Mouse (Mus musculus): ENCODE measurements at regions not wholly inside any gene's neighbourhood (a gene's known extent, or its start where the extent isn't known, plus 50 kb on each side); places are given as distances from the start of the nearest gene placed in this dataset.
"Not testable (repeated sequence)": the region's sequence is repeated elsewhere in the genome, so short reads cannot be mapped to it uniquely, and the experiment has no call there.

GRCm38 (mm10) chr17:50346451-50347192, 53.2 kb upstream of the Dazl start:
- DNase-seq: no peak

DNA sequence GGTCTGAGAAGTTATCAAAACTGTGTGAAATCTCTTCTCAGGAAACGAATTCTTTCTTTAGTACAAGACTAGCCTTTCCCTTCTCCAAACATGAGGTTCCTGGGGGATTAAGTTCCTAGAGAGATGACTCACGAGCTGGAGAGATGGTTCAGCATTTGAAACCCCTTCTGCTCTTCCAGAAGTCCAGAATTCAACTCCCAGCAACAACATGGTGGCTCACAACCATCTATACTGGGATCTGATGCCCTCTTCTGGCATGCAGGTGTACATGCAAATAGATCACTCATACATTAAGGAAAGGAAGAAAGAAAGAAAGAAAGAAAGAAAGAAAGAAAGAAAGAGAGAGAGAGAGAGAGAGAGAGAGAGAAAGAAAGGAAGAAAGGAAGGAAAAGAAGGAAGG, 60.4 kb upstream of the Dazl start:
- not testable (repeated sequence) for DNase-seq

- DNase-seq: no peak
Observed at GRCm38 (mm10) chr17:50354357-50354756, 60.9 kb upstream of the Dazl start.

DNA sequence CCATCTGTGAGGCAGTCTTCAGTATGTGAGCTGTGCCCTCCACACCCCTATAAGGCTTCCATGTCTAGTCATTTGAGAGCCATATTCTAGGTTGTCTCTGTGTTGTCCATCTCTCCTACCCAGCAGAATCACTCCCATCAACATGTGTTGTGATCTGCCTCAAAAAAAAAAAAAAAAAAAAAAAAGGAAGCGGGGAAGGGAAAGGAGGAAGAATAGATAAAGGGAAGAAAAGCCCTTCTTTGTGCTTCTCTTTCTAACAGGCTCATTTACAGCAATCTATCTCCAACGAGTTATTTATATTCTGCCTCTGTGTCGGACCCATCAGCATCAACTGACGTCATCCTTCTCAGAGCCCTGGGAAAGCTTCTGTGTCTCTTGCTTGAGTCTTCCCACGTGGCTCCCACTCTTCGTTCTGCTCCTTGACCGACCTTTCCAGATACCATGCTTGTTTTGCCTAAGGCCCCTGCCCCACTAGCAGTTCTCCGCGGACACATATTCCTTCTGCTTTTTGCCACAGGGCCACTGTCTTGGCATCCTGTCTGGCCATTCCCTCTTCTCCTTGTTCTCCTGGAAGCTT, 68.3 kb upstream of the Dazl start:
- DNase-seq: no peak

DNA sequence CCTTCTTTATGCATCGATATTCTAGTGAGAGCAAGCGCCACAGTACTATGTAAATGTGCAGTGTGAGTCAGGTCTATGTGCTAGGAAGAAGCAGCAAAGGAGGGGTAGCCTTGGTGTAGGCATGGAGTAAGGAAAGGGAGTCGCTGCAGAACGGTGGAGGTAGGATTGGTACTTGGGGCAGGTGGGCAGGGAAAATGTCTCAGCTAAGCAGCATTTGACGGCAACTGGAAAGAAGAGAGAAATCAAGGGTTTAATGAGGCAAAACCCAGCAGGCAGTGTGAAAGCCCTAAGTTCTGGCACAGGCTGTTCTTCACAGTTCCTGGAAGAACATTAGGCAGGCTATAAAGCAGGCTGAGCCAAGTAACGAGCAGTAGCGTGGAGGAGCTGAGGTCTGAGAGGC, 72.0 kb upstream of the Dazl start:
- DNase-seq: no peak

- DNase-seq: no peak
Observed at GRCm38 (mm10) chr17:50366181-50366580, 72.7 kb upstream of the Dazl start.

DNA sequence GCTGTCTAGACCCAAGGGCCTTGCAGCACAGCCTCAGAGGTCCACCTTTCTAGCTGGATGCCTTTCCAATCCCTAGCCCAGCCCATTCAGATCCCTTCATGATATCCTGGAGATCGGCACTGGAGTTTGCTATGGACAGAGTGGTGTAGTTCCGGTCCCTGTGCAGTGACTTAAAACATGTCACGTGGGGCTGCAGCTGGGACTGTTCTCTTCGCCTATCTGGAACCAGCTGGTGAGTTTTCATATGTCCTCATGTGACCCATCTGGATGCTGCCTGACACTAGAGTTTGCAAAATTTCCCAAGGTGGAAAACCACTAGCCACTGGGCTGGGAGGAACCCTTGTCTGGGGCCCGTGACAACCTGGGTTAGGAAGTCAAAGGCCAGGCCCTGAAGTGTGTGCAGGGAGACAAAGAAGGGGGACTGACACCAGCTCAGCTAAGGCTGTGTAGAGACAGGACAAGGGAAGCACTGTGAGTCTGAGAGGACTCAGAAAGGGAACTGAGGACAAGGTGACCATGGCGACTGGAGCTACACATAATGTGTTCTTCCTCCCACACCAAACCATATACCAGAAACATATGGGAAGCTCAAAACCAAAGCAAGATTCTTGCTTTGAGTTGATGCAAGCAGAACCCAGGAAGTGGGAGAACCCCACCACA, 75.9 kb upstream of the Dazl start:
- DNase-seq: peak; percentile 58

DNA sequence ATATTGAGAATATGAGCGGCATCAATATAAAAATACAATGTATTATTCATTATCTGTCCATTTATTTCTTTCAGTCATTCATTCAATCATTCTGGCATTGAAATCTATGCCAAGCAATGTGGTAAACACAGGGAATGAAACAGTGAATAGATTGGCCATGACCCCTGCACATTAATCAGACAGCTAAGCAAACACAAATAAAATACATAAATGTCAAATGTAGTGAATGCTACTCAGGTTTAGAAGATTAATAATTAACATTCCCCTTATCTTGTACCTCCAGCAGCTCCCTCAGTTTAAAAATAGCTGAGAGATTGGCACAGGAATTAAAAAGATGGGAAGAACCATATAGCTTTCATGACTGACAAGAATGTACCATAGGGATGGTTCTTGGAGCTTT, 77.0 kb upstream of the Dazl start:
- no peak for DNase-seq

DNA sequence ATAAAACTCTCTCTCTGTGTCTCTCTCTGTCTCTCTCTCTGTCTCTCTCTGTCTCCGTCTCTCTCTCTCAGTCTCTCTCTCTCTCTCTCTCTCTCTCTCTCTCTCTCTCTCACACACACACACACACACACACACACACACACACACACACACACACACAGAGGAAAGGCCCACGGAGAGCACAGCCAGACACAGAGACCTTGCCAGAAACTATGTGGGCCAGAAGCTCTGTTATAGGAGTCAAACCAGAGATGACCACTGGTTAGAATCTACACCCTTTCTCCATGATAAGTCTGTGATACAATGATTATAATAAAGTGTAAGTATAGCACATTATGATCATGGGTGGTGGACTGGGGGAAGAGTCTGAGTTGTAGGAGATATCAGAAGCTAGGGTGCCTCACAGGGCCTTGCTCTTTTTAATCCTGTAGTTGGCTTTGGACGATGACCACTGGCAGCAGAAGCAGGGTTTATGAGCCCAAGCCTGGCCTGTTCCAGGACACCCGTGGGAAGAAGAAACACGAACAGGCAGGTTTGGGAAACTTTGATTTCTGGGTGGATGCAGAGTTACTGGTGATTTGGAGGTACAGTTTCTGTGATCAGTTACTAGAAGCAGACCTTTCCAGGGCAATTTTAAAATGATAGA, 80.2 kb upstream of the Dazl start:
- no peak for DNase-seq

GRCm38 (mm10) chr17:50375465-50375864, 82.0 kb upstream of the Dazl start:
- DNase-seq: no peak

DNA sequence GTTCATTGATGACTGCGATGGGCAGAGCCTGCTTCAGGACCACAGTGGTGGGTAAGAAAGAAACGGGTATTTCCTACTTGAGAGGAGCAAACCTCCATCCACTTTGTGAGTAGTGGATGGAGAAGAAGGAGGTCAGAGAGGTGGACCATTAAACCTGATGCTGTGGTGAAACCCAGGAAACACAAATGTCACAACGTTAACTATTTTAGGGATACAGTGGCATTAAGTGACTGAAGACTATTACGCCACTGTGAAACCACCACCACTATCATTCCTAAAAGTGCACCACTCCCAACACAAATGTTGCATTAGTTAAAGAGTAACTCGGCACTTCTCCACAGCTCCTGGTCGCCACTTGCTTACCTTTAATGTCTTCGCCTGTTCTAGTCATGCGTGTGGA, 83.3 kb upstream of the Dazl start:
- no peak for DNase-seq

GRCm38 (mm10) chr17:50378141-50378727, 84.8 kb upstream of the Dazl start:
- DNase-seq: no peak

DNA sequence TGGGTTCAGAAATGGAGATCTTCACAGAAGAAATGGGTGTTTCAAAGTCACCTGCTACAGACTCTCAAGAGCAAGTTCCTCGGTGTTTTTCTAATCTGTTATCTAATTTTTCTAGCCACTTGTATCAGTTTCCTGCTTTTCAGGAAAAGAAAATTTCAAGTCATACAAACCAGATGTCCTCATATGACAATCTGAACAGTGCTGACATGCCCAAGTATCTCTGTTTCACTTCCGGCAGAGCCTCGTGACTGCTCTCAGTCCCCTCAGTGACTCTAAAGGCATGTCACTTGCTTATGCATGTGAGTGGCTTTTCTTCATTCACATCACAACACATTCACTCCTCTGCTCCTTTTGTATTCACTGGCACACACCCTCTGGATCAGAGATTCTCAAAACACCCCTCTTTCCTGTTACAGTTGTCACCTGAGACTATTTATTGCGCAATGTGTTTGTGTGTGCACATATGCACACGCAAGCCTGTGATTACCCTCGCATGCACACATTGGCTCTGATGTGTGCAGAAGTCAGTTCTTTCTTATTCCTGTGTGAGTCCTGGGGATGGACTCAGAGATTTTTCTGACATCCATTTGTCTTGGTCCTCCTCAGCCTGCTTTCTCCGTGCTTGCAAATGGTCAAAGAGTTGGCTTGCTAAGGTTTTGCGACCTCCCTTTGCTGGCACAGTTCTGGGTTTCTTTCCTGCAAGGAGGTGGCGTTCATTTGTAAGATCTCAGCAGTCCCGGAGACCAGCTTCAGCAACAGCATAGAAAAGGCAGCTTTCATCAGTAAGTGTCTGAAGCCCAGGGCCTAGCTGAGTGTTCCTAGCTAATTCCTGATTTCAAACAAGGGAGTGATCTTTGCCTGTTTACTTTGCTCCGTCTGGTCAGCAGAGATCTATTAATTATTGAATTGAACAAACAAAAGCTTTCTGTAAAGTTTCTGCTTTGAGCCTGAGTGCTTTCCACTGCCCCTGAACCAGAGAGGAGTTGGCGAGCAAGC, 95.6 kb upstream of the Dazl start:
- no peak for DNase-seq

DNA sequence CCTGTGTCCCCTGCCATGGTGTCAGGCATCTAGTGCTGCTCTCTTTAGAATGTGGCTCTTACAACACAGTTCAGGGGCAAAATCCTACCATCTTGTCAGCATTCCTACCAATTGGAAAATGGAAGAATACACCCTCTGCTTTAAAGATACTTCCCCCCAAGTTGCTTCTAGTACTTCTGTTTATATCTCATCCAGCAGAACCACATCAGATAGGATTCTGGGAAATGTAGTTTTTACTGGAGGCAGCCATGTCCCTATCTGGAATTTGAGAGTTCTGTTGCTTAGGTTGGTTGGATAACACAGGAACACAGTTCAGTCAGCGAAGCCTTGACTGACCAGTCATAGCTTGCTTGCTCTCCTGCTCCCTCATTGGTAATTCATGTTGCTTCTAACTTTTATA, 96.7 kb upstream of the Dazl start:
- DNase-seq: no peak

GRCm38 (mm10) chr17:50391207-50391606, 97.8 kb upstream of the Dazl start:
- DNase-seq: no peak

GRCm38 (mm10) chr17:50391996-50392395, 98.6 kb upstream of the Dazl start:
- no peak for DNase-seq

GRCm38 (mm10) chr17:50392428-50392827, 99.0 kb upstream of the Dazl start:
- DNase-seq: no peak

- DNase-seq: no peak
Observed at GRCm38 (mm10) chr17:50392966-50393365, 99.5 kb upstream of the Dazl start.

DNA sequence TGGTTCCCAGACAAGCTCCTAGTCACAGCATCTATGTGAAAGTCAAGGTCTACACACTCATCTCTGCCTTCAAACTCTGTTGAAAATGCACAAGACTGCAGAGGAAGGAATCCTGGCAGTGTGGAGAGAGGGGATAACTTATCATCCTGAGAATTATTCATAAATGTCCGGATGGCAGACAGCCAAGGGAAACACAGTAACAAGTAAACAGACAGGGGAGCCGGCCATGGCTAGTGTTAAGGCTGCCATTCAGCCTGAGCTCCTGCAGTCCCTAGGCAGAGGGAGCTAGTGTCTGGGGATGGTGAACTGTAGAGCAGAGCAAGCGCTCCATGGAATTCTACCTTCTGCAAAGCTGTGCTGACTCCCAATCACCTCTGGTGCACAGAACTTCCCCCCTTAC, 100.3 kb upstream of the Dazl start:
- DNase-seq: peak; percentile 76

- DNase-seq: no peak
Observed at GRCm38 (mm10) chr17:50394801-50395200, 101.4 kb upstream of the Dazl start.

- DNase-seq: no peak
Observed at GRCm38 (mm10) chr17:50395669-50396068, 102.2 kb upstream of the Dazl start.

GRCm38 (mm10) chr17:50397324-50397723, 103.9 kb upstream of the Dazl start:
- no peak for DNase-seq

All from kidney, postnatal 10 days (tissue).